Mouse (Mus musculus) activated CD4-positive, CD25-positive, alpha-beta regulatory T cell, adult 4 months (primary cell): ENCODE measurements around the gene Dtx3l. TPM values are rescaled to one million over a fixed set of nuclear protein-coding genes. Genes with fewer than 3 reads are reported as not detected.

ENCODE experiments used
- polyA plus RNA-seq, 2 experiments: library from polyadenylated mRNA; unstranded; fragments of 100-300 nt; shearing (Covaris generic); gene quantifications; one replicate each; pipeline ENCODE4 v1.2.1; 2017

Dtx3l gene
- polyA plus RNA-seq, 2 experiments from 2014 or later, result 61.6 to 62.8 TPM

Other genes with a start within 250 kb of the Dtx3l start
- 1 to 10 TPM; 1.9 to 2.5 TPM for gene Dirc2, start 169.8 kb downstream of the Dtx3l start, polyA plus RNA-seq
- gene Hspbap1, start 168.8 kb downstream of the Dtx3l start, polyA plus RNA-seq, result 10 to 100 TPM; 22.4 to 28.9 TPM
- 10 to 100 TPM; 38.7 to 42.6 TPM for gene Parp14, start 67.6 kb downstream of the Dtx3l start, polyA plus RNA-seq
- 10 to 100 TPM; 83.1 to 86.9 TPM for gene Parp9, start 681 bp downstream of the Dtx3l start, polyA plus RNA-seq
- gene Kpna1, start 39.6 kb upstream of the Dtx3l start, polyA plus RNA-seq, result 10 to 100 TPM; 39.4 to 45.3 TPM
- gene Wdr5b, start 102.0 kb upstream of the Dtx3l start, polyA plus RNA-seq, result 1 to 10 TPM; 6.6 to 7.8 TPM
- 100 to 1,000 TPM in 1 of 2 experiments, 10 to 100 TPM in 1; 91.6 to 121 TPM for gene Fam162a, start 132.4 kb upstream of the Dtx3l start, polyA plus RNA-seq
- 10 to 100 TPM; 19.6 to 33.4 TPM for gene Ccdc58, start 132.5 kb upstream of the Dtx3l start, polyA plus RNA-seq
- under 1 TPM in 1 of 2 experiments, not detected in 1; 0.37 TPM for gene Csta1, start 192.1 kb upstream of the Dtx3l start, polyA plus RNA-seq
- not detected for gene Stfa2l1, start 217.7 kb upstream of the Dtx3l start, polyA plus RNA-seq
- not detected for gene Gm5483, start 245.1 kb upstream of the Dtx3l start, polyA plus RNA-seq